24 mouse cellular contexts compared by ENCODE assay signal in genomic region chr10:80611905-80612304, GRCm38 (mm10). TPM values are rescaled to one million over a fixed set of nuclear protein-coding genes. Genes with fewer than 3 reads are reported as not detected.
DNase-seq lines count a peak whose midpoint lies in the region; ATAC-seq lines count a peak whose summit lies in the region.
"Had no signal": no experiment of that assay in that cellular context is flagged by ENCODE, and none has a peak within 500 bp of the region (broad histone marks: within the 10 kb centered on the region; RNA-seq: fewer than 3 reads in every experiment).

No protein-coding gene starts in this region.

- no peaks in the 10 kb centered on the region for H3K9me3 ChIP-seq in liver, embryonic 12.5 days (replicated peaks)
- H3K9me3 ChIP-seq in liver, embryonic 11.5 days (ENCODE audit: control insufficient read depth, low read length): no peaks in the 10 kb centered on the region
- H3K9me3 ChIP-seq: embryonic facial prominence, embryonic 10.5 days; embryonic facial prominence, embryonic 13.5 days; forebrain, embryonic 12.5 days; forebrain, embryonic 15.5 days; heart, embryonic 12.5 days; heart, embryonic 15.5 days; hindbrain, embryonic 10.5 days; hindbrain, embryonic 13.5 days had no signal

- H3K36me3 ChIP-seq in liver, embryonic 12.5 days: peaks cover 92% of the 10 kb centered on the region
- H3K36me3 ChIP-seq in liver, embryonic 11.5 days (ENCODE audit: control insufficient read depth, insufficient read depth, low read length): peaks cover 43% of the 10 kb centered on the region
- H3K36me3 ChIP-seq in splenic B cell, adult 2 months (ENCODE audit: control insufficient read depth, insufficient read depth, low read length, poor library complexity, severe bottlenecking): peaks cover 4% of the 10 kb centered on the region

- H3K4me3 ChIP-seq in liver, embryonic 12.5 days: no peak overlapping the region
- no peak overlapping the region for H3K4me3 ChIP-seq in liver, embryonic 11.5 days (ENCODE audit: low read depth, low read length)
- H3K4me3 ChIP-seq: embryonic facial prominence, embryonic 10.5 days; embryonic facial prominence, embryonic 13.5 days; erythroblast, embryonic 14.5 days; forebrain, embryonic 12.5 days; forebrain, embryonic 15.5 days; heart, embryonic 12.5 days; heart, embryonic 15.5 days; hindbrain, embryonic 10.5 days; hindbrain, embryonic 13.5 days had no signal

- peaks cover 44% of the 10 kb centered on the region for H3K4me1 ChIP-seq in liver, embryonic 12.5 days
- H3K4me1 ChIP-seq in liver, embryonic 11.5 days (replicated peaks; ENCODE audit: control insufficient read depth, insufficient read depth, low read length): no peaks in the 10 kb centered on the region
- H3K4me1 ChIP-seq: embryonic facial prominence, embryonic 10.5 days; embryonic facial prominence, embryonic 13.5 days; forebrain, embryonic 12.5 days; forebrain, embryonic 15.5 days; heart, embryonic 12.5 days; hindbrain, embryonic 10.5 days had no signal

- no peak for DNase-seq in liver, embryonic 11.5 days (ENCODE audit: low spot score)
- peak; percentile 58 to 61 for DNase-seq in spleen, postnatal 36 days (ENCODE audit: low spot score in 2 of 2)
- DNase-seq in spleen, postnatal 10 days (ENCODE audit: low spot score in 2 of 2): no peak
- DNase-seq in splenic B cell, adult 2 months (ENCODE audit: low read depth, low spot score): peak; percentile 62
- DNase-seq: adrenal gland, adult 2 months; adrenal gland, postnatal 14 days; cerebellum, adult 11-12 months; cerebellum, postnatal 10 days; embryo, embryonic 11 days; gastrocnemius, postnatal 25 days; heart, postnatal 10 days; heart, postnatal 36 days had no signal

- WGBS in liver, embryonic 12.5 days (ENCODE audit: insufficient replicate concordance): 92% methylated on average over 3 of the region's 3 CpGs
- 88% methylated on average over 3 of the region's 3 CpGs for WGBS in liver, embryonic 11.5 days

- no peaks in the 10 kb centered on the region for H3K27me3 ChIP-seq in liver, embryonic 12.5 days (replicated peaks)
- no peaks in the 10 kb centered on the region for H3K27me3 ChIP-seq in liver, embryonic 11.5 days (replicated peaks; ENCODE audit: control insufficient read depth, insufficient read depth, low read length)
- H3K27me3 ChIP-seq in splenic B cell, adult 2 months (ENCODE audit: control insufficient read depth, insufficient read depth, low read length, poor library complexity, severe bottlenecking): no peaks in the 10 kb centered on the region
- H3K27me3 ChIP-seq: embryonic facial prominence, embryonic 13.5 days; forebrain, embryonic 12.5 days; forebrain, embryonic 15.5 days; heart, embryonic 12.5 days; heart, embryonic 15.5 days; hindbrain, embryonic 13.5 days had no signal

- 0 out of 2 replicates have a peak overlapping the region, but pooled peaks have one; percentile 33 for H3K27ac ChIP-seq in liver, embryonic 12.5 days
- H3K27ac ChIP-seq in liver, embryonic 11.5 days (ENCODE audit: low read depth, low read length): no peak overlapping the region
- H3K27ac ChIP-seq: embryonic facial prominence, embryonic 10.5 days; embryonic facial prominence, embryonic 13.5 days; forebrain, embryonic 12.5 days; forebrain, embryonic 15.5 days; heart, embryonic 15.5 days; hindbrain, embryonic 10.5 days; hindbrain, embryonic 13.5 days had no signal

- no peak for ATAC-seq in liver, embryonic 12.5 days
- no peak for ATAC-seq in liver, embryonic 11.5 days (replicated peaks; ENCODE audit: low FRiP score)
- no peak for ATAC-seq in monocyte, adult 5-6 weeks (replicated peaks; ENCODE audit: insufficient number of reproducible peaks, low FRiP score, low TSS enrichment, poor library complexity, severe bottlenecking)
- ATAC-seq: forebrain, embryonic 15.5 days; hindbrain, embryonic 16.5 days had no signal

- H3K4me2 ChIP-seq in liver, embryonic 12.5 days: no peak overlapping the region
- H3K4me2 ChIP-seq in liver, embryonic 11.5 days: no peak overlapping the region
- H3K4me2 ChIP-seq: embryonic facial prominence, embryonic 13.5 days; forebrain, embryonic 12.5 days; forebrain, embryonic 15.5 days; heart, embryonic 12.5 days; heart, embryonic 15.5 days; hindbrain, embryonic 13.5 days had no signal

- H3K9ac ChIP-seq in liver, embryonic 12.5 days: no peak overlapping the region
- no peak overlapping the region for H3K9ac ChIP-seq in liver, embryonic 11.5 days (ENCODE audit: low read depth, low read length)
- H3K9ac ChIP-seq: embryonic facial prominence, embryonic 13.5 days; forebrain, embryonic 12.5 days; forebrain, embryonic 15.5 days; heart, embryonic 12.5 days; heart, embryonic 15.5 days had no signal

RNA-seq across cellular contexts. Expression of gene Gm49322, which starts 6.1 kb away (rescaled TPM):
- 2.6 and 3.0 TPM in 2 replicates for polyA plus RNA-seq in liver, embryonic 12.5 days (2016; fragmentation: Nextera tagmentation; extraction: Ambion mirVana)
- 3.6 TPM in 2 replicates for polyA plus RNA-seq in liver, embryonic 11.5 days (2014; fragmentation: Nextera tagmentation; extraction: Ambion mirVana)
- 0.78 to 1.0 TPM in 2 of 3 replicates, not detected in the other for total RNA-seq in monocyte, adult 5-6 weeks (2017)

RNA-seq across cellular contexts. Expression of gene Adat3, which starts 9.2 kb away (rescaled TPM):
- 7.0 and 7.4 TPM in 2 replicates for polyA plus RNA-seq in liver, embryonic 12.5 days (2016; fragmentation: Nextera tagmentation; extraction: Ambion mirVana)
- 9.7 TPM in 2 replicates for polyA plus RNA-seq in liver, embryonic 11.5 days (2014; fragmentation: Nextera tagmentation; extraction: Ambion mirVana)
- 1.8 TPM in 1 of 3 replicates, not detected in the others for total RNA-seq in monocyte, adult 5-6 weeks (2017)

RNA-seq across cellular contexts. Expression of gene Scamp4, which starts 9.2 kb away (rescaled TPM):
- polyA plus RNA-seq in liver, embryonic 12.5 days (2016; fragmentation: Nextera tagmentation; extraction: Ambion mirVana): 63.3 and 65.2 TPM in 2 replicates
- polyA plus RNA-seq in liver, embryonic 11.5 days (2014; fragmentation: Nextera tagmentation; extraction: Ambion mirVana): 93.9 and 94.3 TPM in 2 replicates
- total RNA-seq in monocyte, adult 5-6 weeks (2017): 6.0 to 11.2 TPM (median 7.9 TPM) in 3 replicates

RNA-seq across cellular contexts. Expression of gene Csnk1g2, which starts 10.7 kb away (rescaled TPM):
- polyA plus RNA-seq in liver, embryonic 12.5 days (2016; fragmentation: Nextera tagmentation; extraction: Ambion mirVana): 106 TPM in 2 replicates
- 92.3 and 96.1 TPM in 2 replicates for polyA plus RNA-seq in liver, embryonic 11.5 days (2014; fragmentation: Nextera tagmentation; extraction: Ambion mirVana)
- total RNA-seq in monocyte, adult 5-6 weeks (2017): 174 to 193 TPM (median 192 TPM) in 3 replicates

RNA-seq across cellular contexts. Expression of gene Abhd17a, which starts 21.8 kb away (rescaled TPM):
- 86.4 and 88.9 TPM in 2 replicates for polyA plus RNA-seq in liver, embryonic 12.5 days (2016; fragmentation: Nextera tagmentation; extraction: Ambion mirVana)
- 89.7 and 96.5 TPM in 2 replicates for polyA plus RNA-seq in liver, embryonic 11.5 days (2014; fragmentation: Nextera tagmentation; extraction: Ambion mirVana)
- 15.2 to 20.8 TPM (median 17.0 TPM) in 3 replicates for total RNA-seq in monocyte, adult 5-6 weeks (2017)

Comparison
In these comparisons a context has a peak if more than half of its experiments do, and no peak if none do; other contexts are left out.
1. DNase-seq: peak in spleen, postnatal 36 days (2 of 2) and splenic B cell, adult 2 months (single experiment); none in liver, embryonic 11.5 days (single experiment) and spleen, postnatal 10 days (0 of 2).